Mouse (Mus musculus): ENCODE results near the gene Rab7.
A peak's percentile ranks its signal among the peaks of the same experiment; 100 is the strongest.
"Not testable (repeated sequence)": the region's sequence is repeated elsewhere in the genome, so short reads cannot be mapped to it uniquely, and the experiment has no call there.

Gene Rab7

GRCm38 (mm10) chr6:87998358-87998757, 46.7 kb downstream of the Rab7 start:
- DNase-seq (ENCODE audit: low spot score in 2 of 2) = no peak

DNA sequence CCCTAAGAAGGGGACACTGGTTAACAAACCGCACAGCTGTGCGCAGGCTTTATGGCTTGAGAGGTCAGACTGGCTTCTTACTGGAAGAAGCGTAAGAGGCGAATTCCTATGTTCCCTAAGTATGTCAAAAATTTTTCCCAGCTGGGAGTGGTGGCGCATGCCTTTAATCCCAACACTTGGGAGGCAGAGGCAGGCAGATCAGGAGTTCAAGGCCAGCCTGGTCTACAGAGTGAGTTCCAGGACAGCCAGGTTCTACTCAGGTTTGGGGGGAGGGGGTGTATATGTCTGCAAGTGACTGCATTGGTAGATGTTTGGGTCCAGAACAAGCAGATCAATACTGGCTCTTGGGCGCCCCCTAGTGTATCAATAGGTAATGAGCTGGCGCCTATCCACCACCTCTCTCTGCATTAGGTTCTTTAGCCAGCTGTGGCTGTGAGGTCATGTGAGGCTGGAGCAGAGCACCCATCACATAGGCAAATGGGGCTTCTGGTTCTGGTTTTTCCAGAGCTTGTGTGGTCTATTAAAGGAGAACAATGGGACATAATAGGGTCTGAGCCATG, 47.3 kb downstream of the Rab7 start:
- DNase-seq (ENCODE audit: low spot score in 2 of 2) = peak; percentile 66 to 70

GRCm38 (mm10) chr6:87996606-87997005, 48.5 kb downstream of the Rab7 start:
- DNase-seq (ENCODE audit: low spot score in 2 of 2) = no peak

DNA sequence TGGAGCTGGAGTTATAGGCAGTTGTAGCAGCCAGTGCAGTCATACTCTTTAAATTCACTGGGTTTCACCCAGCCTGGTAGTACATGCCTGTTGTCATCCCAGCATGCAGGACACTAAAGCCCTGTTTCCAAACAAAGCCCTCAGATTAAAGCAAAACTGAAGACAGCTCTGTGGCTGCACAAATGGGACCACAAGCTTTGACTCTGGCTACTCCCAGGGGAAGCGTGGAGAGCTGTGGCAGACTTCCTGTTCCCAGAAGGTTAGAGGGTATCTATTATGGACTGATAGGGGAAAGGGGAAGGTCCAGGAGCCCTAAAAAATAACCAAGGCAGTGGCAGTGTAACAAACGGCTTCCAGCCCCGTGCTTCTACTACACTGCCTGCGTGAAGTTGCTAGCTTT, 49.6 kb downstream of the Rab7 start:
- no peak for DNase-seq (ENCODE audit: low spot score in 2 of 2)

DNA sequence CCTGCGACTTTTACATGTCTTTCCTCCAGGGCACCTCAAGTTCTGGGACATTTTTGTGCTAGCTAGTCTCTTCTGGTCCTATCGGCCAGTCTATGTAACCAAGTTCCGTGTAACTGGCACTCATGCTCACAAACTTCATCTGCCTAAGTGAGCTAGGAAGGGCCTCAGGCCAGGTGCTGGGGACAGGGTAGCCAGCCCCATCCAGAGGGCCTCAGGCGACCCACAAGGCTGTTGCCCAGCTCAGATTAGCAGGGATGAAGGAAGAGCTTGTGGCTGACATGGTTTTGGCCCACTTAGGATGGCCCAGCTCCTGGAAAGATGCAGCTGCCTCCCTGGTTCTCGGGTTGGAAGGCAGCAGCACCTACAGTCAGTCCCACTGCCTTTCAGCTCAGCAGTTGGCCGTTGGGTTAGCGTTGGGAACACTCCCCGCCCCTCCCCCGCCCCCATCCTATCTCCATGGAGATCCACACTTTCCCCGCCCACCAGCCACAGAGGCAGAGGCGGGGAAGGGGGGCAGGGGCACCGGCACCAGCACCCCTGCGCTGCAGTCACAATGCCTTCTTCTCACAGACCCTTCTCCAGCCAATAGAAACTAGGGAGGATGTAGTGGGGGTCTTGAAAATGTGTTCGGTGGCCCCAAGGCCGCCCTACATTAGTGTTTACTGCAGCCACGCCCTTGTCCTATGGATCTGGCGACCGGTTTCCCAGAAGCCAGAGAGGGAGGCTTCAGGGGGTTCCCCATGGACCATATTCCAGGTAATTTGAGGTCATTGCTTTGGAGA, 51.1 kb downstream of the Rab7 start:
- peak; percentile 58 to 61 for DNase-seq (ENCODE audit: low spot score in 2 of 2)

DNA sequence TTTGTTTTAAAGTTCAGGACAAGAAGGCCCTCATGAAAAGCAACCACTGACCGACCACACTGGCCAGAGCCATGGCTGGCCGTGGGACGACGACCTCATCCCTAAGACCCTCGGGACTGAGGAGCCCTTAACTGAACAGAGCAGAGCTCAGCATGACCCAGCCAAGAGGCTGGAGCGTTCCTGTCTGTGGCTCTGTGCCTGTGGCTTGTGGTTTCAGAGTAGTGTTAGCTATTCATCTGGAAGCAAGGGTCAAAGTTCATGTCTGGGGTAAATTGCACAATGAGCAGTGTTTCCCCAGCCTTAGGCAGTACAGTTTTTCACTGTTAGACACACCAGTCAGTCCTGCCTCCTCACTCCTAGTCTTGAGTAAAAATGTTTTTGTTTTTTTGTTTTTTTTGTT, 52.3 kb downstream of the Rab7 start:
- no peak for DNase-seq (ENCODE audit: low spot score in 2 of 2)

DNA sequence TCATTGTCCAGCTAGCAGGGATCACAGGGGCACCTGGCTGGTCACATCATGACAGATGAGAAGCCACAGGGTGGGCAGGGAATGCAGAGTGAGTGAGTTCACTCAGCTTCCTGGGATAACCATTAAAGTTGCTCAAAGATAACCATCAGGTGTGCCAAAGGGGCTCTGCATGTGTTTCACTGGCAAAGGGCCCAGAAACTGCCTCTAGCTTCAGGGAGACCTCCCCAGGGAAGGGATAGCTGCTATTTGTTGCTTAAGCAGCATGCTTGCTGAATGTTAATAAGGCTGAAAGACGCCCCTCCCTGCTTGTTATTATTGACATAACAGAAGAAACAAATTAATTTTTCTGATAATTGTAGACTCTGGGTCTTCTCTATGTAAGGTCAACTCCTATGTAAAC, 53.2 kb downstream of the Rab7 start:
- DNase-seq (ENCODE audit: low spot score in 2 of 2) = no peak

- DNase-seq (ENCODE audit: low spot score in 2 of 2) = no peak
These were observed 53.9 kb downstream of the Rab7 start for GRCm38 (mm10) chr6:87991216-87991615.

GRCm38 (mm10) chr6:87982506-87982905, 62.6 kb downstream of the Rab7 start:
- DNase-seq (ENCODE audit: low spot score in 2 of 2) = no peak

DNA sequence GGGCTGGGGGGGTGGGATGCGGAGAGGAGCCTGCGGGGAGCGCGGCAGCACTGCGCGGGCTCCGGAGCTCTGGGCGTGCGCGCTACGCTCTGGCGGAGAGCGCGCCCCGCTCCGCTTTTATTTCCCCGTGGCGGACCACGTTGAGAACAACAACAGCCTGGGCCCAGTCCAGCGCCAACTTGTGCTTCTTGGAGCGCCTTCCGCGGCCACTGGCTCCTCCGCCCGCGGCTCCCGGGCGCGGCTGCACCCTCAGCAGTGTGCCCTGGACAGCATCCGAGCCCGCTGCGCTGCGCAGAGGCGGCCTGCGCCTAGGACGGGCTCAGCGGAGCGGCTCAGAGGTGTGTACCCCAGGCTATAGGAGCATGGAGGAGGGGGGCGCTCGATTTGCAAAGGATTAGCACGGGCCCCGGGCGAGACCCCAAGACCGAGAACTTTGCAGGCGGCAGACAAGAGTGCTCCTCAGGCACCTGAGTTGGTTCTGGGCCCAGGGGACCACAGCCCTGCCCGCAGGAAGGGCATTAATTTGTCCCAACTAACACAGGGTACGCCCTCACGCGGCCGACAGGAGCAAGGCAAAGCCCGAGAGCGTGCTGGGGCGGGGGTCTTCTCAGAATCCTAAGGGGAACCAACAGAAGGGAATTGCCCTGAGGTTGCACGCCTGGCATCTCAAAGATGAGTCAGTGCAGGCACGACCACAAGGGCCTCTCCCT, 63.4 kb downstream of the Rab7 start, which contains the start of gene H1fx:
Gene H1fx, minus strand, starts transcription at position 91 of the 710 bp plus-strand sequence.
- DNase-seq (ENCODE audit: low spot score in 2 of 2) = peak in 1 of 2 experiments; percentile 78

- peak in 1 of 2 experiments; percentile 41 for DNase-seq (ENCODE audit: low spot score in 2 of 2)
These were observed 64.0 kb downstream of the Rab7 start for GRCm38 (mm10) chr6:87981030-87981485.

DNA sequence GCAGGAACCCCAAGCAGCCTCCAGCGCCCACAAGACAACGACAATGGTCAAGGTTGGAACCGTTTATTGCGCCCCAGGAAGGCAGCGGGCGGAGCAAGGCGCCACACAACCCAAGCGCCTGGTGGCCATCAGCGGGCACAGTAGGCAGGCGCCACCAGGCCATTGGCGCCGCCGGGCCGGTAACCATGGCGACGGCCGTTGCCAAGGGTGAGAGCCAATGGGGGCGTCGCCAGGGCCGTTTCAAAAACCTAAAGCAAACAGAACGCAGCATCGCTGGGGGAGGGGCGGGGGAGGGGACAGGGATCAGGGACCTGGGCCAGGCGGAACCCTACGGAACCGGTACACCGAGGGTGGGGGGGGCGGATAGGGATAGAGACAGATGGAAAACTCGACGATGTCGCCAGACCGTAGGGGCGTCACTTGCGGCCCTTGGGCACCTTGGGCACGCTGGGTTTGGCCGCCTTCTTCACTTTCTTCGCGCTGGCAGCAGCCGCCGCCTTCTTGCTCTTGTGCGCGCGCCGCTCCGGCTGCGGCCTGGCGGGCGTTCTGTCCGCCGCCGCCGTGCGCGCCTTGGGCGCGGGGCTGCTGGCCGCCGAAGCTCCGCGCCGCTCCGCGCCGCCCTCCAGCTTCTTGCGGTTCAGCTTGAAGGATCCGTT, 64.6 kb downstream of the Rab7 start:
- peak; percentile 82 to 86 for DNase-seq (ENCODE audit: low spot score in 2 of 2)

- no peak for DNase-seq (ENCODE audit: low spot score in 2 of 2)
These were observed 65.3 kb downstream of the Rab7 start for GRCm38 (mm10) chr6:87979728-87980127.

GRCm38 (mm10) chr6:87970041-87970440, 75.0 kb downstream of the Rab7 start:
- no peak for DNase-seq (ENCODE audit: low spot score in 2 of 2)

DNA sequence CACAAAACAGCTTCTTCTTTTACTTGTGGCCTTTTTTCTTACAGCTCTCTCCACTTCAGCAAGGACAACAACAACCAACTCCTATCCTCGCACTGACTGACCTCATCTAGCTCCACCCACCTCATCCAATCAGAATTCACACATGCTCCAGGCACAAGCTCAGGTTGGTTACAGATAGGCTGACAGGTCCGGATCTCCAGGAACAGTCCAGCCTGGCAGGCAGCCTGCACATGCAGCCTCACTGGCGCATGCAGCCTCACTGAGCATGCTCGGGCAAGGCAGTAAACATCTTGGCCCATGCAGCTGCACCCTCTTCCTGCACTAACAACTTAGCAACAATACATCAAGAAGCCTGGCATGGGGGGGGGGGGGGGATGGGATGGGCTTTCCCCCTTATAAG, 82.6 kb downstream of the Rab7 start:
- DNase-seq (ENCODE audit: low spot score in 2 of 2) = not testable (repeated sequence)
